Mouse (Mus musculus): ENCODE results near the gene Jazf1. TPM values are rescaled to one million over a fixed set of nuclear protein-coding genes. Genes with fewer than 3 reads are reported as not detected.
A peak's percentile ranks its signal among the peaks of the same experiment; 100 is the strongest.

Gene Jazf1
- polyA plus RNA-seq, 2 experiments = 0.71 to 1.2 TPM

DNA sequence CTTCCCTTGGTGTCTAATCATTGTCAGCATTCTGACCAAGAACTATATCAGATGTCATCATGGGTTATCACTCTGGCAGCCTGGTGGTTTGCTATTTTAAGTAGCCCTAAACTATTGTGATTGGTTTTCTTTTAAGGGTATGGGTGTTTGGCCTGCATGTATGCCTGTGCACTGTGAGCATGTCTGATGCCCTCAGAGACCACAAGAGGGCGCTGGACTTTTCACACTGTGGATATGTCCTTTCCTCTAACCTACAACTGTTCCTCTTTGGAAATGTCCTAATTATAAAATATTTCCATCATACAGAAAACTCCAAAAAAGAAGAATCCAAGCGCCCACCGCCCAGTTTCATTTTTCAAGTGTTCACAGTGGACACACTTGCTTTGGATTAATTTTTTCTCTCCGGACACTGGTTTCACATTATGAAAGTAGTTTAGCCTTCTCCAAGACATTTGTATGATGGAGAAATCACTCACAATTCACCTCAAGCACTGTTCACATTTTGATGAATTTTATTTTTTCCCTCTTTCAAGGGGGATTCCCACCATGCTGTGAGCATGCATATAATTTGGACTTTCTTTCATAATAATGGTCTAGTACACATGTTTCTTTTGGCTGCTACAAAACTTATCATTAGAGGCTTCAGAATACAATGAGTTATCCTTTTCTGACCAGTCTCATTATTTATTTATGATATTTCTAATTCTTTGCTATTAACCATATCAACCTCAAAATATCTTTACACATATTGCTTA lies 35.5 kb downstream of the Jazf1 start:
- TF ChIP-seq EP300 (IDR thresholded peaks at IDR 0.05; ENCODE audit: low read depth) = no peak
- TF ChIP-seq CTCF (IDR thresholded peaks at IDR 0.05; ENCODE audit: low read depth) = peak; percentile 60
- Histone ChIP-seq H3K27me3 (ENCODE audit: control insufficient read depth, insufficient read depth, low read length) (no peaks in the 10 kb centered on the region), H3K27ac (no peak overlapping the region), H3K4me2 (ENCODE audit: low read depth) (no peak overlapping the region), H3K4me1 (replicated peaks; ENCODE audit: control insufficient read depth in 2 of 2, insufficient read depth in 2 of 2, low read length in 1 of 2) (0 out of 4 replicates have a peak, but pooled peaks cover 0 to 2% of the 10 kb centered on the region in 2 experiments), H3K36me3 (replicated peaks; ENCODE audit: control insufficient read depth, insufficient read depth, low read depth) (no peaks in the 10 kb centered on the region), H3K9me3 (ENCODE audit: control insufficient read depth, low read length) (no peaks in the 10 kb centered on the region), H3K4me3 (ENCODE audit: insufficient read depth in 1 of 2, low read depth in 2 of 2, low read length in 2 of 2) (no peak overlapping the region), H3K9ac (replicated peaks) (no peak overlapping the region)
- 52% methylated on average over 4 of the region's 4 CpGs for WGBS (ENCODE audit: insufficient replicate concordance)
- no peak for DNase-seq (ENCODE audit: low read depth in 3 of 3, low spot score in 3 of 3)
- ATAC-seq (ENCODE audit: insufficient read depth) = no peak

DNA sequence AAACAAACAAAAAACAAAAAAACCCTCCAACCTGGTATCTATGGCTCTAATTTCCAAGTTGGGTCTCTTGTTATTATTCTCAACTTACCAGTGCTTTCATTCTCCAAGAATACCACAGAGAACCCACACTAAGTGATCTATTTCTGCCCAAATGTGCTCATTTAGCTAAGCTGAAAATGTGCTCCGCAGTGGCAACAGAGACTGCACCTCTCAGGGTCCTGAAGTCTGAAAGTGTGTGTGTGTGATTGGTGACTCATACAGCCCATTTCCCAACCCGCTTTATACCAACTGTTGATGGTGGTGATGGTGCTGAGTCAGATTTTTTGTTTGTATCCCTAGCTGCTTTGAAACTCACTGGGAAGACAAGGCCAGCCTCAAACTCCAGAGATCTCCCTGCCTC lies 46.4 kb downstream of the Jazf1 start:
- Histone ChIP-seq H3K9me3 (ENCODE audit: control insufficient read depth, low read length) (no peaks in the 10 kb centered on the region), H3K4me2 (ENCODE audit: low read depth) (no peak overlapping the region), H3K4me3 (ENCODE audit: insufficient read depth in 1 of 2, low read depth in 2 of 2, low read length in 2 of 2) (no peak overlapping the region), H3K9ac (replicated peaks) (no peak overlapping the region), H3K4me1 (replicated peaks; ENCODE audit: control insufficient read depth in 2 of 2, insufficient read depth in 2 of 2, low read length in 1 of 2) (no peaks in the 10 kb centered on the region), H3K36me3 (replicated peaks; ENCODE audit: control insufficient read depth, insufficient read depth, low read depth) (no peaks in the 10 kb centered on the region), H3K27me3 (ENCODE audit: control insufficient read depth, insufficient read depth, low read length) (no peaks in the 10 kb centered on the region), H3K27ac (no peak overlapping the region)
- TF ChIP-seq EP300 (IDR thresholded peaks at IDR 0.05; ENCODE audit: low read depth) (no peak), CTCF (IDR thresholded peaks at IDR 0.05; ENCODE audit: low read depth) (no peak)
- no peak for ATAC-seq (ENCODE audit: insufficient read depth)
- DNase-seq (ENCODE audit: low read depth in 3 of 3, low spot score in 3 of 3) = no peak
- 75% methylated on average over 2 of the region's 2 CpGs for WGBS (ENCODE audit: insufficient replicate concordance)

DNA sequence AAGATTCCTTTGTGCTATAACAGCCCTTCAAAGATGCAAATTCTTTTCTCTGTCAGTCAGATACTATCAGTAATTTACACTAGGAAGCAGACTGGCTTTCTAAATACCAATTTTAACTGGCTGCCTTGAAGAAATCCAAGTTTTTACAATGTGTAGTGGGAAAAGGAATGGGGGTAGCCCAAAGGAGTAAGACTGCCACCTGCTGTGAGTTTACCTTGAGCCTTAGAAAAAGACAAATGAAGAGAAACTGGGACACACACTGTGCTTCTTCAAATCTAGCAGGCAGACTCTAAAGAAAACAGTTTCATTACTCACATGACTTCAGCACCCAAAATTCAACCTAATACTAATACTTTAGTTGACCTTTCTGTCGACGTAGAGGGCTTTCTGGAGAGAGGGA lies 47.4 kb downstream of the Jazf1 start:
- ATAC-seq (ENCODE audit: insufficient read depth) = no peak
- H3K27me3 ChIP-seq (ENCODE audit: control insufficient read depth, insufficient read depth, low read length) = no peaks in the 10 kb centered on the region

DNA sequence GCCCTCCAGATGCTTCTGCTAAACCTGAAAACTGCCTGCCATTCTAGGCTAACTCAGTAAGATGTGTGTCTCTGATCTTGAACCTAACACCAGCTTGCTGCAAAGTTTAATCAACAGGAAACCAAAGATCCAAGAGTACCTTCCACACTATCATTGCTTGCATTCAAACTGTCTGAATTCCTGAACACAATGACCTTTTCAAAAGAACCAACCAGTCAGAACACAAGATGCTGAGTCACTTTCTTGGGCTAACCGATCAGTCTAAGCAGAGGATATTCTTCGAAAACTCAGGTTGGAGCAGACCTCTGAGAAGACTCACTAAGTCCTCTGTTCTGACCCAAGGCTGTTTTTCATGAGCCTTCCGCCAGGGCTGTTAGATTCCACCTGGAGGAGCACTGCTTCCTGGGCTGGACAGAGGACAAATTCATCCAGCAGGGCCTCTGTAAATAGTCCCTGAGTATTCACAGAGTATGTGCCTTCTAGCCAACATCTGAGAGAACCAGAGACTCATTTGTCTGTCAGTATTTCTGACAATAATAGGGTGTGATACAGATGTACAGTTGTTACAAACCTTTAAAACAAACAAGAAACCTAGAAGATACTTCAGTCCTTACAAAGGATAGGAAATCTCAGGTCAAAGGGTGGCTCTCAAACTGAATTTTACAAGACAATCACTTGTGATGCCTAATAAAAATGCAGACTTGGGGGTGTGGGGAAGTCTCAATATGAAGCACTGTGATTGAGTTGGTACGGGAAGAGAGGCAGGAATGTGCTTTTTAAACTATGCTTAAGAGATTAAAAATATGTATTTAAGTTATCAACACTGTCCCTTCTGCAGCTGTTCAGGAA lies 50.9 kb downstream of the Jazf1 start:
- H3K27me3 ChIP-seq (ENCODE audit: control insufficient read depth, insufficient read depth, low read length) = no peaks in the 10 kb centered on the region
- H3K4me3 ChIP-seq (ENCODE audit: insufficient read depth in 1 of 2, low read depth in 2 of 2, low read length in 2 of 2) = no peak overlapping the region
- H3K9ac ChIP-seq (replicated peaks) = no peak overlapping the region
- H3K9me3 ChIP-seq (ENCODE audit: control insufficient read depth, low read length) = no peaks in the 10 kb centered on the region
- no peak overlapping the region for H3K27ac ChIP-seq
- WGBS (ENCODE audit: insufficient replicate concordance) = 38% methylated on average over 4 of the region's 4 CpGs
- TF ChIP-seq EP300 (IDR thresholded peaks at IDR 0.05; ENCODE audit: low read depth) (no peak), CTCF (IDR thresholded peaks at IDR 0.05; ENCODE audit: low read depth) (no peak)
- no peaks in the 10 kb centered on the region for H3K36me3 ChIP-seq (replicated peaks; ENCODE audit: control insufficient read depth, insufficient read depth, low read depth)
- ATAC-seq (ENCODE audit: insufficient read depth) = no peak
- no peaks in the 10 kb centered on the region for H3K4me1 ChIP-seq (replicated peaks; ENCODE audit: control insufficient read depth in 2 of 2, insufficient read depth in 2 of 2, low read length in 1 of 2)
- H3K4me2 ChIP-seq (ENCODE audit: low read depth) = no peak overlapping the region
- DNase-seq (ENCODE audit: low read depth in 3 of 3, low spot score in 3 of 3) = no peak

More for the DNA sequence above, 47.4 kb downstream of the Jazf1 start:
- DNase-seq (ENCODE audit: low read depth in 3 of 3, low spot score in 3 of 3) = no peak
- Histone ChIP-seq H3K27ac (no peak overlapping the region), H3K4me1 (replicated peaks; ENCODE audit: control insufficient read depth in 2 of 2, insufficient read depth in 2 of 2, low read length in 1 of 2) (no peaks in the 10 kb centered on the region), H3K4me3 (ENCODE audit: insufficient read depth in 1 of 2, low read depth in 2 of 2, low read length in 2 of 2) (no peak overlapping the region), H3K4me2 (ENCODE audit: low read depth) (no peak overlapping the region), H3K36me3 (replicated peaks; ENCODE audit: control insufficient read depth, insufficient read depth, low read depth) (no peaks in the 10 kb centered on the region), H3K9me3 (ENCODE audit: control insufficient read depth, low read length) (no peaks in the 10 kb centered on the region), H3K9ac (replicated peaks) (no peak overlapping the region)
- TF ChIP-seq CTCF (IDR thresholded peaks at IDR 0.05; ENCODE audit: low read depth) (no peak), EP300 (IDR thresholded peaks at IDR 0.05; ENCODE audit: low read depth) (no peak)
- WGBS (ENCODE audit: insufficient replicate concordance) = 50% methylated on average over 2 of the region's 2 CpGs

Data from liver, embryonic 14.5 days (tissue).